Mouse (Mus musculus): ENCODE measurements around the gene Erbb2.
A peak's percentile ranks its signal among the peaks of the same experiment; 100 is the strongest.

Gene Erbb2

GRCm38 (mm10) chr11:98418939-98419547, 6.8 kb downstream of the Erbb2 start:
- peak in 1 of 2 experiments; percentile 52 for DNase-seq (ENCODE audit: low spot score in 2 of 2)

- DNase-seq (ENCODE audit: low spot score in 2 of 2) = no peak
These were observed 14.3 kb downstream of the Erbb2 start for GRCm38 (mm10) chr11:98426592-98426991.

- no peak for DNase-seq (ENCODE audit: low spot score in 2 of 2)
These were observed 16.2 kb downstream of the Erbb2 start for GRCm38 (mm10) chr11:98428436-98428835.

GRCm38 (mm10) chr11:98431743-98432502, 19.7 kb downstream of the Erbb2 start:
- DNase-seq (ENCODE audit: low spot score in 2 of 2) = no peak

GRCm38 (mm10) chr11:98435723-98436122, 23.5 kb downstream of the Erbb2 start:
- no peak for DNase-seq (ENCODE audit: low spot score in 2 of 2)

GRCm38 (mm10) chr11:98437441-98437840, 25.2 kb downstream of the Erbb2 start:
- no peak for DNase-seq (ENCODE audit: low spot score in 2 of 2)

GRCm38 (mm10) chr11:98438331-98439158, 26.3 kb downstream of the Erbb2 start, which contains the start of gene Mien1:
Mien1 (minus strand) TSS chr11:98438991.
- DNase-seq (ENCODE audit: low spot score in 2 of 2) = peak; percentile 95 to 97

- no peak for DNase-seq (ENCODE audit: low spot score in 2 of 2)
These were observed 31.4 kb downstream of the Erbb2 start for GRCm38 (mm10) chr11:98443688-98444087.

- DNase-seq (ENCODE audit: low spot score in 2 of 2) = no peak
These were observed 33.0 kb downstream of the Erbb2 start for GRCm38 (mm10) chr11:98445238-98445637.

- DNase-seq (ENCODE audit: low spot score in 2 of 2) = no peak
These were observed 33.4 kb downstream of the Erbb2 start for GRCm38 (mm10) chr11:98445679-98446078.

- DNase-seq (ENCODE audit: low spot score in 2 of 2) = no peak
These were observed 33.9 kb downstream of the Erbb2 start, which contains the start of gene Grb7 for GRCm38 (mm10) chr11:98446213-98446561. Grb7 (plus strand) TSS chr11:98446394.

GRCm38 (mm10) chr11:98446562-98447474, 34.5 kb downstream of the Erbb2 start:
- peak in 1 of 2 experiments; percentile 22 for DNase-seq (ENCODE audit: low spot score in 2 of 2)

GRCm38 (mm10) chr11:98447475-98447834, 35.2 kb downstream of the Erbb2 start:
- DNase-seq (ENCODE audit: low spot score in 2 of 2) = no peak

- DNase-seq (ENCODE audit: low spot score in 2 of 2) = peak in 1 of 2 experiments; percentile 17
These were observed 36.0 kb downstream of the Erbb2 start for GRCm38 (mm10) chr11:98448191-98448790.

GRCm38 (mm10) chr11:98449419-98449818, 37.1 kb downstream of the Erbb2 start:
- DNase-seq (ENCODE audit: low spot score in 2 of 2) = no peak

- no peak for DNase-seq (ENCODE audit: low spot score in 2 of 2)
These were observed 37.9 kb downstream of the Erbb2 start for GRCm38 (mm10) chr11:98449921-98450771.

- DNase-seq (ENCODE audit: low spot score in 2 of 2) = no peak
These were observed 43.2 kb downstream of the Erbb2 start for GRCm38 (mm10) chr11:98455484-98455883.

GRCm38 (mm10) chr11:98456545-98456944, 44.3 kb downstream of the Erbb2 start:
- no peak for DNase-seq (ENCODE audit: low spot score in 2 of 2)

- DNase-seq (ENCODE audit: low spot score in 2 of 2) = no peak
These were observed 44.7 kb downstream of the Erbb2 start for GRCm38 (mm10) chr11:98456945-98457344.

Measured in urinary bladder, postnatal 4 days (tissue).